Mouse (Mus musculus) cerebellum, adult 9-11 months (tissue): Measurements from ENCODE around the gene Ctxn1.
"Not testable (repeated sequence)": the region's sequence is repeated elsewhere in the genome, so short reads cannot be mapped to it uniquely, and the experiment has no call there.

Source experiments
- DNase-seq: peaks from one replicate; pipeline ENCODE4 v3.0.0; 2022

The Ctxn1 gene

DNA sequence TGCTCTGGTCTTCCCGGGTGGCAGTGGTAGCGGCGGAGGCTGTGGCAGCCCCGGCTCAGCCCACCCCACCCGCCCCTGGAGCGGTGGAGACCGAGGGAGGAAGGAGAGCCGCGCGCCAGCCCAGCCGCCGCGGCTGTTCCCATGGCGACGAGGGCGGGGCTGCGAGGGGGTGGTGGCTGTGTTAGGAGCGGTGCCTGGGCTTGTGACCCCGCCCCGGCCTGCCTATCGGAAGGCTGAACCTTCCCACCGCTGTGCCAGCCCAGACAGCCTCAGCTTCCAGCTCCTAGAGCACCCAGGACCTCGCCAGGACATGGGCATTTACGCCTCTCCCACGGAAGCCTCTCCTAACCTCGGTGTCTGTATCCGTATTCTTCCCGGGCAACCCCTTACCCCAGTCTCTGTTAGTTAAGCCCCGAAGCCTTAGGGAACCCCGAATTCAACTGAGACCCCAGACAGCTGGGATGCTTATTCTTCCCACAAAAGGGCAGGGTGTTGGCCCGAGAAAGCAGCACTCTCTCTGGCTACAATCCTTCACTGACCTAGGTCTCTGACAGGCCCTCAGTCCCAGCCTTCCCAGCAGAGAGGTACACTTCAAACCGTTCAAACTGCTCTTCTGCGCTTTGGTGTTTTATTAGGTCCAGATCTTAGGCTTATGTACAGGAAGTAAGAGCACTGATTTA is at the start of gene Ctxn1:
TSS of gene Ctxn1 (minus strand) at position 150 of the 680 bp plus-strand sequence.
- peak; percentile 78 for DNase-seq

DNA sequence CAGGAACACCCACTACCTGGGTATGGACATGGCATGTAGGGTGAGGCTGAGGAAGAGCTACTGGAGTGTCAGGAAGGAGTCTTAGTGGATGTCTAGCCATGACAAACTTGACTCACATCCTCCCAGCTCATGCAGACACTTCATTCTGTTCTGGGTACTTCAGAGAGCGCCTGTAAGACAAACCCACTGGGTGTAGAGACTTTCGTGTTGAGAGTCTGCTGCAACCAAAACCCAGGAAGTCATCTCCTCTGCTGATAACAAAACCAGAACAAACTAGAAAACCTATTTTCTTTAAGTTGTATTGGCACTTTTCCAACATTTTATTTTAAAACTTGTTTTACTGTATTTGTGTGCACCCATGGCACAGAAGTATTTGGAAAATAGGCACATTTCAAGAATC is 46.8 kb upstream of the Ctxn1 start:
- DNase-seq: no peak

DNA sequence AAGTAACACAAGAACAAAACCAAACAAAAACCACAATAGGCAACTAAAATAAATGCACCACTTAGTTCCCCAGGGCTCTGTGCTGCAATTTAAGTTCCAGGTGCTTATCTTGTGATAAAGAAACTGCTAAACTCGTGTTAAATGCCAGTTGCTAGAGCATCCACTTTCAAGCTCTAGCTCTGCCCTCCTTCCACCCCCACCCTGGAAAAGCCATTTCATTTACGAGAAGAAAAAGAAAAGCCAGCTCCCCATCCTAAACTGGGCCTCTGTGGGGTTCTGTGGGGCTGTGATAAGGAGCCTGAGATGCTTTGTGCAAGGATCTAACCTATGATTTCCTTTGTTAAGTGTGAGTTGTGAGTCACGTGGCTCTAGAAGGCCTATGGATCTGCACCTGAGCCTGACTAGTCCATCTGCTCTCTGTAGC is 45.1 kb upstream of the Ctxn1 start:
- DNase-seq: no peak

DNA sequence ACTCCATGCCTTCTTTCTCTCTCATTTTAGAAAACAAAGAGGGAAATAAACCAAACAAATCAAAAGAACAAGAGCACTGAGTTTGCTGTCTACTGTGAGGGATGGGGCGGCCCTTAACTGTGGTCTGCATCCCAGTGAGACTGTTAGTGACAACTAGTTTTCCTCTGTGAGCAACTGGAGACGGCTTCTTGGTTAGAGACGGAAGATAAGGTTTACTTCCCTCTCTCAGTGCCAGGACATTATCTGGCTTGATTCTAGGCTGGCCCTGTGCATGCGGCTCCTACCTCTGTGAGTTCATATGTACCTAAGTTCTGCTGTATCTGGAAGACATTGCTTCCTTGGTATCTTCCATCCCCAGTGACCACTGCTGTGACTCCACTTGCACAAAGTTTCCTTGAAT is 38.7 kb upstream of the Ctxn1 start:
- DNase-seq: no peak

DNA sequence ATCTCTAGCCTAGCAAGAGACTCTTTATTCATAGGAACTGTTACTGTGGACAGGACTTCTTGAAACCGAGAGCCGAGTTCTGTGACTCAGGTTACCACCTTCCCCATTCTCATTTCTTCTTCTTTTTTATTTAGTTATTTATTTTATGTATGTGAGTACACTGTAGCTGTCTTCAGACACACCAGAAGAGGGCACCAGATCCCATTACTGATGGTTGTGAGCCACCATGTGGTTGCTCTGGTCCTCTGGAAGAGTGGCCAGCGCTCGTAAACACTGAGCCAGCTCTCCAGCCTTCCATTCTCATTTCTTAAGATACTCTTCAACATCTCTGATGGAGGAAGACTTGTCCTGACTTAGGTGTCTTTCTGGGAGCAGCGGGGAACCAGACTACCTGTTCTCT is 33.7 kb upstream of the Ctxn1 start:
- DNase-seq: no peak

DNA sequence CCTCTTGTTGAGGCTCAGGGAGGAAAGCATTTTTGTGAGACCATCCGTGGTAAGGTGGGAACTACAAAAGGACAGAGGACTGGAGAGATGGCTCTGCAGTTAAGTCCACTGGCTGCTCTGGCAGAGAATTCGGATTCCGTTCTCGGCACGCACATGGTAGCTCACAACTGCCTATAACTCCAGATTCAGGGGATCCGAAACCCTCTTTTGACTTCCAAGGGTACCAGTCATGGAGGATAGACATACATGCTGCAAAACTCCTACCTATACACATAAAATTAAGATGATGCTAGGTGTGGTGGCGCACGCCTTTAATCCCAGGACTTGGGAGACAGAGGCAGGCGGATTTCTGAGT is 17.0 kb upstream of the Ctxn1 start:
- no peak for DNase-seq

DNA sequence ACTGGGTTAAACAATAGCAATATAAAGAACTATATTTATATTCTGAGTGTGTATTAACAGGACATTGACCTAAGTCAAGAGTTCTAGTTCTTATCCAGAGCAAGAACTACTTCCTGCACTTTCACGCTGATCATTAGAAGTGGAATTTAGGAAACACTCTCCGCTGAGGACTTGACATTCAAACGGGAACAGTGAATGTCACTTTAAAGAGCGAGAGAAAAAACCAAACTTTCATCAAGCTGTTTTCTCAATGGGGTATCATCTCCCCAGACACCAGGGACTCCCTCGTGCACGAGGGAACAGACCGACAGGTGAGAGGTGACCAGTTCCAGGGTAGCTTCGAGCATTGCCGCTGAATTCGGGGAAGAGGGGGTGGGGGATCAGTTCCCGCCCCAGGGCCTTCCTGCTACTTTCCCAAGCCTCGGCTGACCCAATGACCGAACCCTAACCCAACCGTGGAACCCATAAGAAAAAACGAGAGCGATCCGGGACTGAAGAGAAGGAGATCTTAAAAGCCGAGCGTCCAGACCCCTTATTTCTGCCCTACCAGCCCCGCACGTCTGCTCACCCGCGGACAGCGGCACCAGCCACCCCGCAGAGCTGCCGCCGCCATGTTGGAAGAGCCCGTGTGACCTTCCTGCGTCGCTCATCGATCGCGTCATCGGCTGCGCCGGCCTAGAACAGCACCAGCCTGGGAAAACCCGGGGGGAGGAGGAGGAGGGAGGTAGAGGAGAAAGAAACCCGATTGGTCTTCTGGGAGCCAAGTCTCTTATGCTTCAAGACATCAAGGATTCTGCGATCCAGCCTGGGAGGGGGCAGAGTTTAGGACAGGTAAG is 16.4 kb upstream of the Ctxn1 start, which contains the start of gene Timm44:
TSS of gene Timm44 (minus strand) at position 639 of the 836 bp plus-strand sequence.
- peak; percentile 97 for DNase-seq

DNA sequence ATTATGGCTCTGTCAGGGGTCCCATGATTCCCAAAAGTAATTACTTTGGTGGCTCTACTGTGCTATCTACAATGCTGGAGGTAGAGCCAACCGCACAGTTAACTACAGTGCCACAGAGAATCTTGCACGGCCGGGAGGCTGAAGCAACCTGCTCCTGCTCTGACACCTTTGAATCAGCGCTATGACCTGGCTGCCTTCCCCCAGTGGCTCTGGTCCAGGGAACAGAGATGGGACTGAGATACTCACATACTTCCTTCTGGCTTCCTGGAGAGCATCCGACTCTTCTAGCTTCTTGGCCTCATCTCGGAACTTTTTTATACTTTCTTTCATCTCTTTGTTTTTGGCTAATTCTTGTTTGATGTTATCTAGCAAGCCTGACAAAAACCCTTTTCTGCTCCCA is 10.5 kb upstream of the Ctxn1 start:
- no peak for DNase-seq

DNA sequence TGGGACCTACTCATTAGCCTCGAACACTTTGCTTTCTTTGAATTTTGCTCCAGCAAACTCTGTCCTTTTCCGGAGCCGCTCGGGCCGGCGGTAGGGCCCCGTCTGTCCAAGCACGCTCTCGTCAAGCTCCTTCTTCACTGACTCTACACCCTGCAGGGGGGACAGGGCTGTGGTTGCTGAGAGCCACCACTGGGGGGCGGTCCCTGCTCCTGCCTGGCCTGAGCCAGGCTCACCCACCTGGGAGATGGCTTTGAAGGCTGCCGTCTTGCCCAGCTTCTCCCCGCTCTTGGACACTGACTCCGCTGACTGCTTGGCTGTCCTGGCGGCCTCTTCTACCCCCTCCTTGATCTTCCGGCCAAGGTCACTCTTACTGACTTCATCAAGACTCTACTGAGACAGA is 8.6 kb upstream of the Ctxn1 start:
- no peak for DNase-seq

DNA sequence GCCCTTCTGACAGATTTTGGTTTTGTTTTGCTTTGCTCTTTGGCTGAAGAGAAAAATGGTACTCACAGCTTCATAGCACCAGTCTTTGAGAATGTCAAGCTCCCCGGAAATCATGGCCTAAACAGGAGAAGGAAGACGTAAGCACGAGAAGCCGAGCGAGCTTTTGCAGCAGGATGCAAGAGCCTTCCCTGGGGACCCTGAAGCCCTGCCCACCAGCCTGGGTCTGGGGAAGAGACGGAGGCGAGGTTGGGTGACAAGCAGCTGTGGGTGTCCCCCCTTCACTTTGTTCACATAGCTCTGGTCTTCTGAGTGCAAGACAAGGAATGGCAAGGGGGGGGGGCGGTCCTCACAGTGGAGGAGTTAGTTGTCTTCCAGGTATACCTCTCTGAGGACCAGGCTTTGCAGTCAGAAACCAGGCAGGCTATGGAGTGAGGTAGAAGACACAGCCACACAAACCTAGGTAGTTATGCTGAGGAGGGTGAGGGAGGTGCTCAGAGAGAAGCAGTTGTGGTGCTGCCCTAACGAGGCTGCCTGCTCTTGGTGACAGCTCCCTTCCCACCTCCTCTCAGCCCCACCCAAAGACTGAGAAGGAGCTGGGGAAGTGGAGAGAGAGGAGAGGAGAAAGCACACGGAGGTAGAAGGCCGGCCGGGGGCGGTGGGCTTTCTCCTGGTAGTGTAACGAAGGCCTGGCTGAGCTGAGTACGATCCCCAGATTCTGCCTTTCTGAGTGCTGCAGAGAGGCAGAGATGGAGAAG is 6.3 kb upstream of the Ctxn1 start:
- no peak for DNase-seq

DNA sequence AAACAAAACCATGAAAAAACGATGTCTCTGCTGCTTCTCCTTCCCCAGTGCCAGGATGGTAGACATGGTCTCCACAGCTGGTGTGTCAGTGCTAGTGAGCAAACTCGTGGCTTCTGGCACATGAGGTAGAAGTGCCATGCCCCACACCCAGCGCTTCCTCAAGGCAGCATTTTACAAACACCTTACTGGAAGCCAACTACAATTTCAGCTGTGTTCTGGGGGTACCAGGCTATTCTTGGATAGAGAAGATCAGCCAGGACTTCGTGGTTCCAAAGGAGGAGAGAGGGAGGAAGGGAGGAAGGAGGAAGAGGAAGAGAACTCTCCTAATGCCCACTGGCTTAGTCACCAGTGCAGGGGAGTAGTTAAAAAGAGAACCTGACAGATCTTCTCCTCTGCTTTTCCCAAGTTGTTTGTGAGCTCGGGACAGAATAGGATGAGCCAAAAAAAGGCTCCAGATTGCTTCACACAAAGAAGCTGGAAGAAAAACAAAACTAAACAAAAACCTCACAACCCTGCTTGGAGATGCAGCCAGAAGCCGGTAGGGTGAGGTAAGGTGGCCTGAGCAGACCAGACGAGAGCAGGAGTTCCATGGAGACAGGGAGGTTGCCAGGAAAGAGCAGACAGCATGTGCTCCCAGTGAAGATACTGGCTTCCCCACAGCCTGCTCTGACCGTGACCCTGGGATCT is 4.2 kb upstream of the Ctxn1 start:
- no peak for DNase-seq

DNA sequence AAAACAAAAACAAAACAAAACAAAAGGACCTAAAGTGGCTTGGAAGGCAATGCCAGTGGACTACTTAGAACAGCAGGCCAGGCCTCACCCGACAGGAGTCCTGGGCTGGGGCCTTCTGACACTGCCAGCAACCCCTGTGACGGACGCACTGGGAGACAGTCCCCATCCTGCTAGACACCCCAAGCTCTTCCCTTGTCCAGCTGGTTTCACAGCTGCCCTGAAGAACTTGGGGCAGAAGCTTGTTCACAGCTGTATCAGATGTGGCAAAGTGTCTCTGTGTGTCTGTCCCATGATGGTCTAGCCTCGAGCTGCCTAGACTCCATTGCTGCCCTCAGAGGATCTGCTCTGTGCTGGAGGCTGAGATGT is 714 bp upstream of the Ctxn1 start:
- DNase-seq: no peak

DNA sequence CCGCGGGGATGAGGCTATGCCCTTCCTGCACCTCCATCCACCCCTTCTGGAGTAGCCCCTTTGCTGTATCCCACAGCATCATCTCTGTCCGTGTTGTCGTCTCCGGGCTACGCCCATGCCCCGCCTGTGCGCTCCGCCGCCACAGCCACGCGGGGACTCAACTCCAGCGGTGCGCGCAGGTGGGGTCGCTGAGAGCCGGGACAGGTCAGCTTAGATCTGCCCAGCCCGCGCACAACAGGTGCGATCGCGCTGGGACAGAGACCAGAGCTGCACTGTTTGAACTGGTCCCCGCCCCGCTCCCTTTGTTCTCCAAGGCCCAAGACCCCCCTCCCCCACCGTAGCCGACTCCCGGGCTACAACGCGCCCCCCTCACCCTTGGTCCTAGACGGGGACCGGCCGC is 396 bp downstream of the Ctxn1 start:
- DNase-seq: peak; percentile 48

DNA sequence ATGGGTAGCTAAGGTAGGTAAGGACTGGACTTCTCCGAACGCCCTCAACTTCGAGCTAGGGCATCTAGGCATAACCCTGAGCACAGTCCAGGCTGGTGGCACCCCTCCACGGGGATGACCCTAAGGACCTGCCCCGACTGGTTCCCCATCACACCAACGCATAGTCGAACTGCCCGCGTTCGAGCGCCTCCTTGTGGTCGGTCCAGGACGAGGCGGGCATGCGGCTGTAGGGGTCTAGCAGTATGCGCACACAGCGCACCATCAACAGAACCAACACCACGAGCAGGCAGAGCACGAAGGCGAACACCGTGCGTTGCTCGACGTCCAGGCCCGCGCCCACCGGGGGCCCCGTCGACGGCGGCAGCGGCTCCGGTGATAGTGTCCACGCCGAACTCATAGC is 841 bp downstream of the Ctxn1 start:
- peak; percentile 67 for DNase-seq

DNA sequence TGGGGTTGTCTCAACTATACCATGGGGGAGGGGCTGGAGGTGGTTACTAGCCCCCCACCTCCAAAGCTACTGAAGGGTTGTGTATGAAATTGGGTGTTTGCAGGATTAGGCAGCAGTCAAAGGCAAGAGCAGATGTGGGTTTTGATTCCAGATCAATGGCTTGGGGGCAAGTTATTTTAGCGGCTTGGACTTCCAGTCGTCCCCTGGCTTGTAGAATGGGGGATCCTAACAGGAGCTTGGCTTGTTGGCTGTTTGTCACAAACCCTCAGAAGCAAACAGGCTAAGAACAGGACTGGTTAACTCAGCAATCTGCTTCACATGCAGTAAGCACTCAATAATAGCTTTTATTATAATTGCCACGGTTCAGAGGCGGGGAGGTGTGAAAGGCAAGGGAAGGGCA is 1.7 kb downstream of the Ctxn1 start:
- DNase-seq: no peak

DNA sequence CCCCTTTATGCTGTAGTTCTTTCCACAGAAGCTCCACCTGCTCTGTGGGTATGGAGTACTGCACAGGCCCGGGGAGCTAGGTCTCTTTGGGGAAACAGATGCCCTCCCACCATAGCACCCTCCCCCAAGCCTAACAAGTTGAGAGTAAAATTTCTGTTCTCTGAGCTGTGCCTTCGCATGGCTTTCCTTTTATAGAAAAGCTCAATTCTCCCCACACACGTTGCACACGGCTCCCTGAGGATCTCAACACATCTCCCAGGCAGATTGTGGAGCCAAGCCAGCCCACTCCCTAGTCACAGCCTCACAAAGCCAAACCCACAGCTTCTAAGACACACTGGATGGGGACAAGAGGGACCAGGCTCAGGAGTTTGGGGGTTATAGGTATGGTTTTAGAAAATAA is 2.2 kb downstream of the Ctxn1 start:
- no peak for DNase-seq

DNA sequence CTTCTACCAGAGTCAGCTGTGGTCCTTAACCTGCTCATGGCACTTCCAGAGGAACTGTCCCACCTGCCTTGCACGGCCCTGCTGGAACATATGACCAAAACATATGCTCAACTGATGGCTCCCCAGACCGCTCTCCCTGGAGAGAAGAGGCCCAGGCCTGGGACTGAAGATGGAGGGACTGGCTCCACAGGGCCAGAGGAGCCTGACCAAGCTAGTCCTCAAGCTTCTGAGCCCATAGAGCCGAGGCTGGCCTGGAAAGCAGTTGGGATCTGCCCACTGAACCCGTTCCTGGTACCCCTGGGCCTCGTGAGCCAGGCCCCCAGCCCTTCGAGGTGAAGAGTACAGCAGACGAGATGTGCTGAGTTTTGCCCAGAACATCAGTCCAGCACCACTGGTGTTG is 3.6 kb downstream of the Ctxn1 start:
- DNase-seq: not testable (repeated sequence)

DNA sequence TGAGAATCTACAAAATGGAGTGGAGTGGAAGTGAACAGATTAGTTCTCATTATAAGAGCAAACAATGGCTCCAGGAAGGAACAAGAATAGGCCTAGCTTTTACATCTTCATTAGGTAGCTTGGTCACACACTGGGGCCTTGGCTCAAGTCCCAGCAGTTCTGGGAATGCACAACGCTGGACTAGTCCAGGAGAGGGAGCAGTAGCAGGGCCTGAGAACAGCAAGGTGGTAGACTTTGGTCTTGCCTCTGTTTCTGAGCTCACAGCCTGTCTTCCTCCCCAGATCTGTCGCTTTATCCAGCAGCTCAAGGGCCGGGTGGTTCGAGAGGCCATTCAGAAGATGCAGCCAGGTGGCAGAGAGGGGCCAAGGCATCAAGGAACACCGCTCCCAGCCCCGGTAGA is 5.1 kb downstream of the Ctxn1 start:
- peak; percentile 82 for DNase-seq

DNA sequence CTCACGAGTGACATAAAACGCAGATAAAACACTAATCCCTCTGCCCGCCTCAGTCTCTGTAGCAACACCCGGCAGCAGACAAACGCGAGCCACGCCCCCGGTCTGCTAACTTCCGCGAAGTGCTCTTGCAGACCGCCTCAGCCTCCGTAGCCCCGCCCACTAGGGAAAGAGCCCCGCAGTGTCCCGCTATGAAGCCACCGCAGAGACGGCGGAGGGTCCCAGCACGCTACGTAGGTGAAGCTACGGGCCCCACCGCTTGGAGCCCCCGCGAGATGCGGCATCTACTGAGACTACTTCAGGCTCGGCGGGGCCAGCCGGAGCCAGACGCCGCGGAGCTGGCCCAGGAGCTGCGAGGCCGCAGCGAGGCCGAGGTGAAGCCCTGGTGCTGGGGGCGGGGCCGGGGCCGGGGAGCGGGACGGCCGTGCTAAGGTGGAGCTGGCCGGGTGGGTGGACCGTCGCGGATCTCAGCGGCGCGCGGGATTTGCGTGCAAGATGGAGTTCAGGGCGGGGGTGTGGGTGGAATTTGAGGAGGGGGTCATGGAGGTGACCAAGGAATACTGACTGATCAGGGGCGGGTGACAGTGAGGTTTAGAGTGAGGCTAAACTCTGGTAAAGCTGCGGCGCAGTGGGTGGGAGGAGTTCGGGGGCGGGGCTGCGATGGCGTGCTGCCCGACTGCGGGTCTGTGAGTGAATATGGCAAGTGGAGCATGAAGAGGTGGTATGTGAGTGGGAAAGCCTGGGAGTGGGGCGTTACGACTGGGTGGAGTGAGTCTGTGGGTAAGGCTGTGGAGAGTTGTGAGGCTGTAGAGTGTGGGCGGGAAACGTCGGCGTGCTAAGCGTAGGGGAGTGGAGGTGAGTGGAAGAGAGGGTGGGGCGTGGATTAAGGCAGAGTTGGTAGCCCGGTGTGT is 5.9 kb downstream of the Ctxn1 start, which contains the start of gene Snapc2:
TSS of gene Snapc2 (plus strand) at position 147 of the 908 bp plus-strand sequence.
- DNase-seq: peak; percentile 93

DNA sequence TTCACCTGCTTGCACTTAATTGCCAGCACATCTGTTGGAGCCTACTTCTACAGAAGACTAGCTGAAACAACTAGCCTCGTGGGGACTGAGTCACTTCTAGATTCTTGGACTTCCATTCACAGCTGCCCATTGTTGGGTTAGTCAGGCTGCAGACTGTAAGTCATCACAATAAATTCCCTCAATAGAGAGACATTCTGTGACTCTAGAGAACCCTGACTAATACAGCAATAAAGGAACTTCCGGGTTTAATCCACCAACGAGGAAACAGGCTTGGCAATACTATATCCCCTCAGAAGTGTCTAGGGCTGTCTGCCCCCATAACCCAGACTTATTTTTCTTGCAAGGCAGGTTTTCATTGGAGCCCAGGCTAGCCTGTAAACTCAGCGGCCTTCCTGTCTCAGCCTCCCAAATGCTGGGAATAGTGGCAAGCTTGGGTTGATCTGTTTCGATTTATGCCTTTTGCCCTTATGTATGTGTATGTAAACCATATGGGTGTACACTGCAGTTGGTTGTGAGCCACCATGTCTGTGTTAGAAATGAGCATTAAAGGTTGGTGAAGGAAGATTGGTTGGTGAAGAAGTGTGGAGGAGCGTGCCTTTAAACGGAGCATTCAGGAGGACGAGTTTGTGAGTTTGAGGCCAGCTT is 6.8 kb downstream of the Ctxn1 start:
- no peak for DNase-seq

DNA sequence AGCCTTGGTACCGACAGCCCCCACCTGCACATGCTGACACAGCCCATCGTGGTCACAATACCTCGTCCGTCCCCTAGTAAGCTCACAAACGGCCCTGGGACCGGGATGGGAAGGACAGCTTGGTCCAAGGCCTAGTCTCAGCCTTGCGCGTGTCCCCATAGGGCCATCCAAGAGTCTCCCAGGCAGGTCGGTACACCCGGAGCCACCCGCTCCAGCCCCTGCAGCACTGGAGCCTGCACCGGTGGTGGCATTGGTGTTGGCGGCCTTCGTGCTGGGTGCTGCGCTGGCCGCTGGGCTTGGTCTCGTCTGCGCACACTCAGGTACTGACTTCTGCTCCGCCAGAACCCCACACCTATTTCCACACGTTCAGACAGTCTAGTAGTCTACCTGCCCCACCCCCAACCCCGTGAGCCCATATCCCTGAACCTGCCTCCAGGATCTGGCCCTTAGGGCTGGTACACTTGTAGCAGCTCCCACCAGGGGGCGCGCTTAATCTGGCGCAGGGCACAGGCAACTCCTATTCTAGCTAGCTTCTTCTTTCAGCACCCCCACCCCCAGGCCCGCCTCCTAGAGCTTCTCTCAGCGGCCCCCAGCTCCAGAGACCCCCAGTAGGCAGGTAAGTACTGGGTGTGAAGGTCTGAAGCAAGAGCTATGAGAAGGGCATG is 8.6 kb downstream of the Ctxn1 start:
- peak; percentile 82 for DNase-seq
